Mouse (Mus musculus) cerebellum, adult 11-12 months (tissue): ENCODE results near the gene Olfr406.

Experiments used
- DNase-seq: peaks from one replicate; pipeline ENCODE4 v3.0.0; 2022

The Olfr406 gene

GRCm38 (mm10) chr11:74259508-74259907, at the start of gene Olfr406:
Gene Olfr406 (plus strand): TSS chr11:74259808.
- DNase-seq: no peak

- no peak for DNase-seq
Observed at GRCm38 (mm10) chr11:74211279-74211678, 48.3 kb upstream of the Olfr406 start, which contains the start of gene Olfr43. Gene Olfr43 (minus strand): TSS chr11:74211379.

DNA sequence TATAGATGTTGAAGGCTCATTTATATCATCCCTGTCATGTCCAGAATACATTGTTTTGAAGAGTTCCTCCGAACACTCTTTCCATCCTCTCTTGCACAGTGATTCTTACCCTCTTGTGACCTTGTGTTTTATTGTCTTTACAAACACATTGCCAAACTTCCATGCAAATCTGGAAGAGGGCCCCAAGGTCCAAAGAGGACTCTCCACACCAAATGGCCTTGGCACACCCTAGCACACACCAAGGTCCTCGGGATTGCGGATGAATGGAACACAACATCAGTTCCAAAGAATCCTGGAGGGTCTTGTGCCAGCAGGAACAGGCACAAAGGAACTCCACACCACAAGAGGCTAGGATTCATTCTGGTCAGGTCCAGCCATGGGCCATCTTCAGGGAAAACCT, 18.4 kb upstream of the Olfr406 start:
- no peak for DNase-seq

DNA sequence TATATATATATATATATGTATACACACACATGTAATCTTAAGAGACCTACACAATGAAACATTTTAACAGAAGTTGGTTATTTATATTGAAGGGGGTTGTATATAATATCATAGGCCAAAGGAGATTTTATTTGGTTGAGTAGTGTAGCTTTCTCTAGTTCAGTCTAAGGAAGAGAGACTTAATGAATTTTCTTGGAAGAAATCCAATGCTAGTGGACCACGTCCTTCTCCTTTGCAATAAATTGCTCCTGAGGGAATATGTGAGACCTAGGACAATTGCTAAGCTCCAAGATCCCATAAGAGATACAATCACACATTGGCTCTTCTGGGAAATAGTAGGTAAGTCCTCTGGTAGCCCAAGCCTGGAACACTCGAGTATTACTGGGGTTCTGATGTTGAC, 23.8 kb downstream of the Olfr406 start, which contains the start of gene Olfr59:
Olfr59 (plus strand) TSS at position 301 of the 400 bp plus-strand sequence.
- no peak for DNase-seq

DNA sequence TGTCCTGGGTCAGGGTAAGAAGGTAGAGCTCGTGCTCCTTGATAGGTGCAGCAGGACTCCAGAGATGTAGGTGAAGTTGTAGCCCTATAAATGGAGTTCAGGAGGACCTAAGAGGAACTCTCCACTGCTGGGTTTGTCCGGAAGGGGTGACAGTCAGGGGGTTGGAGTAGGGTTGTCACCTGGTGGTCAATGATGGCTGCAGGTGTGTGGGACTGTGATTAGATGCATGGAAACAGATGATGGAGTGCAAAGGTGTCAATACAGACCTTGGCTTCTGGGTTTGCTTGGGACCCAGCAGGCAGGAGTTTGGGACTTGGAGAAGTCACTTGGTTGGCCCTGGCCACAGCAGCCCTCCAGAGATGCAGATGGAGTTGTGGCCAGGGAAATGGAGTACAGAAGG, 27.6 kb downstream of the Olfr406 start:
- no peak for DNase-seq
